In genomic region chr19:42443887-42444409, GRCm38 (mm10) we compare ENCODE assay signal across 10 mouse cellular contexts. TPM values are rescaled to one million over a fixed set of nuclear protein-coding genes. Genes with fewer than 3 reads are reported as not detected.
DNase-seq lines count a peak whose midpoint lies in the region; ATAC-seq lines count a peak whose summit lies in the region.
"Had no signal": no experiment of that assay in that cellular context is flagged by ENCODE, and none has a peak within 500 bp of the region (broad histone marks: within the 10 kb centered on the region; RNA-seq: fewer than 3 reads in every experiment).

No protein-coding gene starts in this region.

- 12% methylated on average over 3 of the region's 3 CpGs for WGBS in hindbrain, embryonic 14.5 days
- 13% methylated on average over 3 of the region's 3 CpGs for whole genome bisulfite sequencing in hindbrain, embryonic 12.5 days

- ATAC-seq in hindbrain, embryonic 14.5 days (ENCODE audit: low FRiP score) = no peak
- ATAC-seq in hindbrain, embryonic 12.5 days (ENCODE audit: low FRiP score) = no peak
- ATAC-seq in common myeloid progenitor, adult 5-6 weeks (replicated peaks; ENCODE audit: low read depth, poor library complexity, severe bottlenecking) = peak; percentile 71

- no peak overlapping the region for H3K9ac ChIP-seq in hindbrain, embryonic 14.5 days
- H3K9ac ChIP-seq in hindbrain, embryonic 12.5 days = no peak overlapping the region
- H3K9ac ChIP-seq: liver, embryonic 15.5 days had no signal

- H3K4me1 ChIP-seq in hindbrain, embryonic 14.5 days (replicated peaks; ENCODE audit: control insufficient read depth, insufficient read depth, low read length) = no peaks in the 10 kb centered on the region
- peaks cover 5% of the 10 kb centered on the region; the same call in 1 of the 2 replicates for H3K4me1 ChIP-seq in hindbrain, embryonic 12.5 days
- H3K4me1 ChIP-seq: liver, embryonic 15.5 days had no signal

- DNase-seq in hindbrain, embryonic 14.5 days (ENCODE audit: low spot score) = peak; percentile 78
- DNase-seq in 3T3-L1 (ENCODE audit: low read depth, low spot score) (peak; percentile 65), ES-CJ7 (ENCODE audit: low read depth, low spot score) (peak; percentile 75)
- DNase-seq in kidney, postnatal 36 days = peak; percentile 14 to 50
- DNase-seq in retina, postnatal 7 days (ENCODE audit: low read depth, low spot score) = peak; percentile 57
- no peak for DNase-seq in spleen, postnatal 36 days (ENCODE audit: low spot score in 2 of 2)

- no peak overlapping the region for H3K27ac ChIP-seq in hindbrain, embryonic 14.5 days
- no peak overlapping the region for H3K27ac ChIP-seq in hindbrain, embryonic 12.5 days
- H3K27ac ChIP-seq: liver, embryonic 15.5 days had no signal

- H3K36me3 ChIP-seq in hindbrain, embryonic 14.5 days (replicated peaks; ENCODE audit: control insufficient read depth, insufficient read depth) = no peaks in the 10 kb centered on the region
- no peaks in the 10 kb centered on the region for H3K36me3 ChIP-seq in hindbrain, embryonic 12.5 days
- H3K36me3 ChIP-seq: liver, embryonic 15.5 days had no signal

- H3K27me3 ChIP-seq in hindbrain, embryonic 14.5 days (ENCODE audit: control insufficient read depth, insufficient read depth, low read length) = no peaks in the 10 kb centered on the region
- H3K27me3 ChIP-seq in hindbrain, embryonic 12.5 days = 0 out of 2 replicates have a peak, but pooled peaks cover 6% of the 10 kb centered on the region
- H3K27me3 ChIP-seq: liver, embryonic 15.5 days had no signal

- no peak overlapping the region for H3K4me2 ChIP-seq in hindbrain, embryonic 14.5 days (replicated peaks)
- H3K4me2 ChIP-seq in hindbrain, embryonic 12.5 days (replicated peaks) = no peak overlapping the region
- H3K4me2 ChIP-seq: liver, embryonic 15.5 days had no signal

- H3K4me3 ChIP-seq in hindbrain, embryonic 14.5 days (replicated peaks; ENCODE audit: low read length) = no peak overlapping the region
- no peak overlapping the region for H3K4me3 ChIP-seq in hindbrain, embryonic 12.5 days
- H3K4me3 ChIP-seq: erythroblast, embryonic 14.5 days; liver, embryonic 15.5 days had no signal

- H3K9me3 ChIP-seq in hindbrain, embryonic 14.5 days (ENCODE audit: control insufficient read depth, low read length) = no peaks in the 10 kb centered on the region
- H3K9me3 ChIP-seq in hindbrain, embryonic 12.5 days (replicated peaks) = no peaks in the 10 kb centered on the region
- H3K9me3 ChIP-seq: liver, embryonic 15.5 days had no signal

RNA-seq across cellular contexts. Expression of gene Crtac1, which starts 12.4 kb away (rescaled TPM):
- polyA plus RNA-seq in hindbrain, embryonic 14.5 days (2014; fragmentation: Nextera tagmentation; extraction: Ambion mirVana) = 42.2 and 43.8 TPM in 2 replicates
- 14.0 and 14.8 TPM in 2 replicates for polyA plus RNA-seq in hindbrain, embryonic 12.5 days (2016; fragmentation: Nextera tagmentation; extraction: Ambion mirVana)
- total RNA-seq in common myeloid progenitor, adult 5-6 weeks (2017) = not detected in 2 replicates
- polyA plus RNA-seq: erythroblast, embryonic 14.5 days had no signal

Comparison
In these comparisons a context has a peak if more than half of its experiments do, and no peak if none do; other contexts are left out.
1. DNase-seq: peak in hindbrain, embryonic 14.5 days (single experiment), 3T3-L1 (single experiment), ES-CJ7 (single experiment), kidney, postnatal 36 days (2 of 2) and retina, postnatal 7 days (single experiment); none in spleen, postnatal 36 days (0 of 2).